Mouse (Mus musculus) ES-E14 (cell line): ENCODE data around the gene Tmem266. TPM values are rescaled to one million over a fixed set of nuclear protein-coding genes. Genes with fewer than 3 reads are reported as not detected.

Source experiments
- DNase-seq: peaks from one replicate; pipeline ENCODE4 v3.0.0-alpha.2; 2013; ENCODE audit warnings: low read depth, low spot score
- H3K27ac ChIP-seq: 2 replicates; pipeline ENCODE4 v1.5.1; 2012; ENCODE audit warnings: low read depth, mild to moderate bottlenecking, low read length, moderate library complexity, mixed read lengths; ENCODE audit not compliant: poor library complexity, insufficient read depth, severe bottlenecking
- H3K36me3 ChIP-seq: 2 replicates; pipeline ENCODE4 v1.6.1; 2012; ENCODE audit warnings: mild to moderate bottlenecking, low read length, moderate library complexity, mixed read lengths; ENCODE audit not compliant: control insufficient read depth, poor library complexity, insufficient read depth, severe bottlenecking
- H3K4me1 ChIP-seq, 2 experiments: fragments of 150-350 bp in 1 of 2; sonication (generic) in 1 of 2; 2 replicates each; pipeline ENCODE4 v1.6.1; 2012; ENCODE audit warnings: low read length in 2 of 2, mild to moderate bottlenecking in 1 of 2, mixed read lengths in 1 of 2; ENCODE audit not compliant: control insufficient read depth in 2 of 2, insufficient read depth in 2 of 2, poor library complexity in 1 of 2
- H3K4me3 ChIP-seq, 2 experiments: fragments of 150-350 bp in 1 of 2; sonication (generic) in 1 of 2; 2 replicates each; pipeline ENCODE4 v1.5.1; 2012; ENCODE audit warnings: low read length in 2 of 2, low read depth in 1 of 2, mild to moderate bottlenecking in 1 of 2, mixed read lengths in 1 of 2; ENCODE audit not compliant: insufficient read depth in 1 of 2, poor library complexity in 1 of 2, severe bottlenecking in 1 of 2
- H3K9ac ChIP-seq: 2 replicates; pipeline ENCODE4 v1.6.1; 2012; ENCODE audit warnings: low read depth, mild to moderate bottlenecking, low read length, mixed read lengths; ENCODE audit not compliant: poor library complexity, insufficient read depth, severe bottlenecking
- H3K9me3 ChIP-seq: fragments of 150-350 bp; sonication (generic); 2 replicates; pipeline ENCODE4 v1.6.1; 2012; ENCODE audit warnings: low read depth, mild to moderate bottlenecking, low read length; ENCODE audit not compliant: control insufficient read depth, insufficient read depth
- CHD2 ChIP-seq: IDR thresholded peaks from 2 replicates; pipeline ENCODE4 v1.6.1; 2014; ENCODE audit warnings: mild to moderate bottlenecking, low read depth, low read length, inconsistent platforms
- HCFC1 ChIP-seq: IDR thresholded peaks from 2 replicates; pipeline ENCODE4 v1.6.1; 2012; ENCODE audit warnings: low read length, inconsistent platforms, borderline replicate concordance; ENCODE audit not compliant: insufficient read depth
- MAFK ChIP-seq: IDR thresholded peaks from 2 replicates; pipeline ENCODE4 v1.6.1; 2014; ENCODE audit warnings: mild to moderate bottlenecking, low read depth, low read length, inconsistent platforms; ENCODE audit not compliant: insufficient read depth
- ZC3H11A ChIP-seq: IDR thresholded peaks from 2 replicates; pipeline ENCODE4 v1.6.1; 2012; ENCODE audit warnings: low read depth, mild to moderate bottlenecking, inconsistent platforms, low read length, borderline replicate concordance
- ZNF384 ChIP-seq: IDR thresholded peaks from 2 replicates; pipeline ENCODE4 v1.6.1; 2012; ENCODE audit warnings: low read depth, low read length, inconsistent platforms
- in situ Hi-C, 2 experiments: fragments of 600-800 bp; cut with MboI; formaldehyde crosslinking; loops; one replicate each; pipeline ENCODE4 v1.15.1; 2025; ENCODE audit warnings: low sequenced_read_pairs in 2 of 2, inconsistent platforms in 1 of 2; ENCODE audit not compliant: unreplicated experiment in 2 of 2
- total RNA-seq: library from RNA; depleted of rRNA; stranded (reverse); fragments of 300-350 nt; gene quantifications from 2 replicates; pipeline ENCODE4 v1.2.3, GENCODE M21; 2012

Gene Tmem266
- total RNA-seq, 1 experiment: 0.85 TPM

DNA sequence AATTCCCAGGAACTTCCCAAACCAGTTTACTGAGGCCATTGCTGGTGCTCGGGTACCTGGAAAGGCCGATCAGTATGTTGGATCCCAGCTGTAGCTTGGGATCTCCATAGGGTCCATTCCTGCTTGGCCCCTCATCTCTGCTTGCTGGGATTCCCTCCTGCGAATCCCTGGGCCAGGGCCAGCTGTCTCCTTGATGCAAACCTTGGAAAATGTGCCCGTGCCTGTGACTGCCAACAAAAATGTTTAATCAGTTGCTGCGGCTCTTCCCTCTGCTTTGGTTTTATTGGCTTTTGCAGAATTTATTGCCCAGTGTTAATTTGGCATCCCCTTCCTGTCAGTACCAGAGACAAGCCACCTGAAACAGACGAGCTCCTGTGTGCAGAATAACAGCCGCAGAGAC, 75.6 kb downstream of the Tmem266 start:
- Histone ChIP-seq H3K4me3 (no peak overlapping the region), H3K27ac (no peak overlapping the region), H3K9me3 (no peaks in the 10 kb centered on the region), H3K36me3 (no peaks in the 10 kb centered on the region), H3K4me1 (no peaks in the 10 kb centered on the region), H3K9ac (no peak overlapping the region)
- TF ChIP-seq HCFC1 (no peak), MAFK (no peak), ZC3H11A (no peak), CHD2 (no peak), ZNF384 (no peak)
- DNase-seq: no peak
- in situ Hi-C loops: no loop called here

- no peaks in the 10 kb centered on the region for H3K36me3 ChIP-seq
- no peak overlapping the region for H3K9ac ChIP-seq
- DNase-seq: no peak
- 0 out of 4 replicates have a peak, but pooled peaks cover 0 to 2% of the 10 kb centered on the region in 2 experiments for H3K4me1 ChIP-seq
- in situ Hi-C loops: no loop called here
- no peak overlapping the region for H3K4me3 ChIP-seq
- no peaks in the 10 kb centered on the region for H3K9me3 ChIP-seq
- TF ChIP-seq CHD2: no peak
- no peak for TF ChIP-seq ZC3H11A
- TF ChIP-seq MAFK: no peak
- no peak for TF ChIP-seq ZNF384
- no peak for TF ChIP-seq HCFC1
- no peak overlapping the region for H3K27ac ChIP-seq
These were observed 77.5 kb downstream of the Tmem266 start for GRCm38 (mm10) chr9:55404256-55404655.

GRCm38 (mm10) chr9:55404976-55405702, 78.4 kb downstream of the Tmem266 start:
- 0 out of 4 replicates have a peak, but pooled peaks cover 1 to 2% of the 10 kb centered on the region in 2 experiments for H3K4me1 ChIP-seq
- no peaks in the 10 kb centered on the region for H3K9me3 ChIP-seq
- no peak for TF ChIP-seq HCFC1
- in situ Hi-C loops: no loop called here
- H3K36me3 ChIP-seq: no peaks in the 10 kb centered on the region
- H3K9ac ChIP-seq: no peak overlapping the region
- no peak overlapping the region for H3K27ac ChIP-seq
- H3K4me3 ChIP-seq: no peak overlapping the region
- DNase-seq: no peak

DNA sequence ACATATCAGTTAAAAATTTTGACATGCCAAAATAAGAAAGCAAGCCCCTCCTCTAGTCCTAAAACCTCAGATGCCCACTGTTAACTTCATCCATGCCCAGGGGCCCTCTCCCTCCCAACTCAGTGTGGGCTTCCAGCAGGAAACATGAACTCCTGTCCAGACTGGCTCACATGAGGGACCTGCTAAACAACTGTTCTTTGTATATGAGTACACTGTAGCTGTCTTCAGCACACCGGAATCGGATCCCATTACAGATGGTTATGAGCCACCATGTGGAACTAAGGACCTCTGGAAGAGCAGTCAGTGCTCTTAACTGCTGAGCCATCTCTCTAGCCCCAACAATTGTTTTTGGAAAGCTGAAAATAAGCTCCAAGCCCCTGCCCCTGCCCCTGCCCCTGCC, 80.1 kb downstream of the Tmem266 start:
- in situ Hi-C loops: no loop called here
- TF ChIP-seq MAFK: no peak
- TF ChIP-seq ZNF384: no peak
- no peak for TF ChIP-seq ZC3H11A
- no peak for TF ChIP-seq HCFC1
- TF ChIP-seq CHD2: no peak
- Histone ChIP-seq H3K36me3 (no peaks in the 10 kb centered on the region), H3K4me1 (peaks cover 1 to 12% of the 10 kb centered on the region in 2 experiments; a peak in 2 of 4 replicates), H3K27ac (no peak overlapping the region), H3K9me3 (no peaks in the 10 kb centered on the region), H3K4me3 (no peak overlapping the region), H3K9ac (no peak overlapping the region)
- no peak for DNase-seq
